Mouse (Mus musculus): Measurements from ENCODE around the gene Card11.

Gene Card11

DNA sequence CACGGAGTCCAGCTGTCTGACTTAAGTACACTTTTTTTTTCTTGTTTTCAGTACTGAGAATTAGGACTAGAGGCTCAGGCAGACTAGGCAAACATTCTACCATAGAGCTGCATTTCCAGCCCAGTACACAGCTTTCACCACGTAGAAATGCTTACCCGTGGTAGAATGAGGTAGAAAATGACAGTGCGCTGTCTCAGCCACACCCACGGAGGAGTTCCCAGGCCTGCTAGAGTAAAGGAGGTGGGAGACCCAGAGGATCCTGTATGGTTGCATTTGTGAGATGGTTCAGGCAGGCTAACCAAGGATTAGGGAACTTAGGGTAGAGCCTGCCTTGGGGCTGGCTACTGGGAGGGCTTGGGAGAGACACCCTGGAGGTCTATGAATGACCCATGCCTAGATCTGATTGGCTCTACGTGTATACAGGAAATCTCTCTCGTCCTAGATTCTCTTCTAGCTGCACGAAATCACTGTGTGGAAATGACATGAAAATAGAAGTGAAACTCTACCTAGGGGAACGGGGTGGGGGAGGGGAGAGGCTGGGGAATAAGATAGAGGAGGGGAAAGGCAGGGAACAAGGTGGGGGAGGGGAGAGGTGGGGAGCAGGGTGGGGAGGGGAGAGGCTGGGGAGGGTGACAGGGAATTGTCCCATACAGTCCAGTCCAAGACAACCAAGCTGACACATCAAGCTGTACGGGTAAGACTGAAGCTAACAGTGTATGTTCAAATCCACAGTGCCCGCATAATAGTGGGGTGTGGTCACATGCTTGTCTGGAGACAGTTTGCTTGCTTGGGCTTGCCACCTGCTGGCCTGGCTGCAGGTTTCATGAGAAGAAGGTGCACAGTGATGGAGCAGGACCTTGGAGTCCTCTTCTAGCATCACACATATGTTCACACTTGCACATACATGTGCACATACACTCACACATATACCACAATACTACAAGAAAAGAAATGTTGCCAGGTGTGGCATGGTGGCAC, 8.0 kb downstream of the Card11 start:
- DNase-seq (ENCODE audit: low read depth) = no peak

GRCm38 (mm10) chr5:140985311-140986050, 14.9 kb downstream of the Card11 start:
- DNase-seq (ENCODE audit: low read depth) = no peak

- no peak for DNase-seq (ENCODE audit: low read depth)
Observed at GRCm38 (mm10) chr5:140981370-140981805, 19.0 kb downstream of the Card11 start.

DNA sequence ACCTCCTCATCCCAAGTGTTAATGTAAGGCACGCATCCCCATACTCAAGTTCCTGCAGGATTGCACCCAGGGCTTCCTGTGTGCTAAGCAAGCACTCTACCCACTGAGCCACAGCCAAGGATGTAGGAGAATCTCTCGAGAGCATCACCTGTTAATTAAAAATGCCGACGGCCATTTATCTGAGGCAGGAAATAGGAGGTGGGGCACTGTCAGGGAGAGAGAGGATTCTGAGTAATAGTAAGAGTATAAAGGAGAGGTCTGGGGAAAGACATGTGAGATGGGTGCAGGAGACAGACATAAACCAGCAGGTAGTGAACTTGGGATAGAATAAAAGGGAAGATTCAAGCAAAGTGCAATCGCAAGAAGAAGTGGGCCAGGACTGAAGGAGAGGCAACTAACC, 19.6 kb downstream of the Card11 start:
- DNase-seq (ENCODE audit: low read depth) = no peak

- DNase-seq (ENCODE audit: low read depth) = no peak
Observed at GRCm38 (mm10) chr5:140980051-140980450, 20.3 kb downstream of the Card11 start.

DNA sequence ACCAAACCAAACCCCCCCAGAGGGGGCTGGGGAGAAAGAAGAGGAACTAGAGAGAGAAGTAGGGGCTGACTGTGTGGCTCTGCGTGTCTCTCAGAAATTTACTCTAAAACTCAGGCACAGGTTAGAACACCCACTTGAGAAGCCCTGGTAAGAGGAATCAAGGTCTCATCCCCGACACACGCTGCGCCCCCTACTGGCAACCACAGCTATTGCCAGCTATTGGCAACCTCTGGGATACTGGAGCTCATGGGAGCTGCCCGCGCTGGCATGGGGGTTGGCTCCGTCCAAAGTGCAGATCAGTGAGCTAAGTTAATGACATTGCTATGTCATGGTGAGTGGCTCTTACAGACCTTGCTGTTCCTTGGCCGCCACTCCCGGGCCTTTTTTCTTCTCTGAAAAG, 37.4 kb downstream of the Card11 start:
- DNase-seq (ENCODE audit: low read depth) = no peak

DNA sequence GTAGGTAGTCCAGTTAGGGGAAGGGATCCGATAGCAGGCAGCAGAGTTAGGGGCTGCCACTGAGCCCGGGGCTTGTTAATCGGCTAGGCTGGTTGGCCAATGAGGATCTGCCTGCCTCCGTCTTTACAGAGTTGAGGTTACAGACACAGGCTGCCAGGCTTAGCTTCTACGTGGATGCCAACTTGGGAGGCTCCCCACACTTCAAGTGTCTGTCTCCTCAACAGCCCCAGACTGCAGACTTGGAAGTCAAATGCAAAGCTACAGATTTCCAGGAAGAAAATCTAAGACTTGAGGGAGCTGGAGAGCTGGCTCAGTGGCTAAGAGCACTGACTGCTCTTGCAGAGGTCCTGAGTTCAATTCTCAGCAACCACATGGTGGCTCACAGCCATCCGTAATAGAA, 39.6 kb downstream of the Card11 start:
- no peak for DNase-seq (ENCODE audit: low read depth)

DNA sequence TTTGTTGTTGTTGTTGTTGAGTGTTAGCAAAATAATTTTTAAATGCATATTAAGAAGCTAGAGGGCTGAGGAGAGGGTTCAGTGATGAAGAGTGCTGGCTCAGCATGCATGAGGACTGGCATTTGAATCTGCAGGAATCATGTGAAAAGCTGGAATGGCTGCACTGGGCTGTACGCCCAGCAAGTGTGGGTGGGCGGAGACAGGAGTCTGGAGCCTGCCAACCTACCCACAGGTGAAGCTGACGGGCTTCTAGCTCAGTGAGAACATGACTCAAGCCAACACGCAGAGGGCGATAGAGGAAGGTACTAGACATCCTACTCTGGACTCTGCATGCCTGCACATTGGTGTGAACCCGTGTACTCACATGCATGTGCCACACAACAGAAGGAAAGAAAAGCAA, 41.2 kb downstream of the Card11 start:
- no peak for DNase-seq (ENCODE audit: low read depth)

GRCm38 (mm10) chr5:140957106-140957505, 43.3 kb downstream of the Card11 start:
- no peak for DNase-seq (ENCODE audit: low read depth)

DNA sequence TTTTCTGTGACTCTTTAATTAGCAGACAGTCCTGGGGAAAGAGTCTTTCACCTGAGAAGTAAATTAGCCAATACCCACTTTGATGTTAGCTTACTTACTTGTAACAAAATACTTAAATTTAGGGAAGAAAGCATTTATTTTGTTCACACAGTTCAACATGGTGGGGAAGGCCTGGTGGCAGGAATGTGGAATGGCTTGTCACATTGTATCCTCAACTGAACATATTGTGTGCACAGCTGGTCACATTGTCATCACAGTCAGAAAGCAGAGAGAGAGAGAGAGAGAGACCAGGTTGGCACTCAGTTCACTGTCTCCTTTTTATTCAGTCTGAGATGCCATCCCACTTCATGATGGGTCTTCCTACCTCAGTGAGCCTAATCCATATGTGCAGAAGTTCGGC, 44.7 kb downstream of the Card11 start:
- no peak for DNase-seq (ENCODE audit: low read depth)

- no peak for DNase-seq (ENCODE audit: low read depth)
Observed at GRCm38 (mm10) chr5:140951801-140952200, 48.6 kb downstream of the Card11 start.

DNA sequence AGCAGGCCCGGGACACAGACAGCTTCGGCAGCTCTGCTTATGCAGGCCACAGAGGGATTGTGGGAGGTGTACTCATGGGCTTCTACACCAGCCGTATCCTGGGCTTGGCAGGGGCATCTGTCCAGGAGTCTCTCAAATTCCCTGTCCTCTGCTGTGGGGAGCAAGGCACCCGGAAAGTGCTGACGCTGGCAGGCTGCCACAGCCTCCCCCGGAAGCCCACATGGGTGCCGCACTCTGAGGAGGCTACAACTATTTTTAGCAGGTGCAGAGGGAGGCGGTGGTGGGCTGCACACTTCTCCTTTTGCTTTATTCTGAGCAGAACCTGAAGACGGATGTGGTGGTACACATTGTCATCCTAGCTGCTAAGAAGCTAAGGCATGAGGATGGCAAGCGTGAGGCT, 52.4 kb downstream of the Card11 start:
- no peak for DNase-seq (ENCODE audit: low read depth)

- no peak for DNase-seq (ENCODE audit: low read depth)
Observed at GRCm38 (mm10) chr5:140946034-140946433, 54.3 kb downstream of the Card11 start.

- no peak for DNase-seq (ENCODE audit: low read depth)
Observed at GRCm38 (mm10) chr5:140944382-140945125, 55.8 kb downstream of the Card11 start.

- DNase-seq (ENCODE audit: low read depth) = no peak
Observed at GRCm38 (mm10) chr5:140940923-140941491, 59.4 kb downstream of the Card11 start.

- no peak for DNase-seq (ENCODE audit: low read depth)
Observed at GRCm38 (mm10) chr5:140940257-140940922, 60.0 kb downstream of the Card11 start.

DNA sequence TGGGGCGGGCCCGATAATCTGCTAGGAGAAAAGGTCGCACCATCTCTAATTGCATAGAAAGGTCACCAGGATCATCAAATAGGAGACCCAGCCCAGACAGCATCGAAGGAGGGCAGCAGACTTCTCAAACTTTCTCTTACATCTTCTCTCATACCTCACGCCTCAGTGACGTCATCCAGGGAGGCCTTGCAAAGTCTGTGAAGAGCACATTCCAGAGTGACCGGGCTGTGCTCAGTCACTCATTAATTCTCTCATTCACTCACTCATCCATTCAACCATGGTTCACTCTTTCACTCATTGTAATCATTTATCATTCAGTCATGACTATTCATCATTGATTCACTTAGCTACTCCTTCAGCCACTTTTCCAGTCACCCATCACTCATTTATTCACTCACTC, 63.6 kb downstream of the Card11 start:
- no peak for DNase-seq (ENCODE audit: low read depth)

- DNase-seq (ENCODE audit: low read depth) = no peak
Observed at GRCm38 (mm10) chr5:140935848-140936247, 64.5 kb downstream of the Card11 start.

- no peak for DNase-seq (ENCODE audit: low read depth)
Observed at GRCm38 (mm10) chr5:140934639-140935315, 65.6 kb downstream of the Card11 start.

- no peak for DNase-seq (ENCODE audit: low read depth)
Observed at GRCm38 (mm10) chr5:140931523-140932229, 68.7 kb downstream of the Card11 start.

Measured in c-Kit-positive CD71-positive TER-119-negative erythroid progenitor cells, embryonic 14.5 days (primary cell).